Mouse (Mus musculus): ENCODE measurements around the gene Thoc2. TPM values are rescaled to one million over a fixed set of nuclear protein-coding genes. Genes with fewer than 3 reads are reported as not detected.
A peak's percentile ranks its signal among the peaks of the same experiment; 100 is the strongest.
"Not testable (repeated sequence)": the region's sequence is repeated elsewhere in the genome, so short reads cannot be mapped to it uniquely, and the experiment has no call there.

The Thoc2 gene
- 100 to 1,000 TPM; 148 to 180 TPM for polyA plus RNA-seq (2017; shearing (Covaris generic))

DNA sequence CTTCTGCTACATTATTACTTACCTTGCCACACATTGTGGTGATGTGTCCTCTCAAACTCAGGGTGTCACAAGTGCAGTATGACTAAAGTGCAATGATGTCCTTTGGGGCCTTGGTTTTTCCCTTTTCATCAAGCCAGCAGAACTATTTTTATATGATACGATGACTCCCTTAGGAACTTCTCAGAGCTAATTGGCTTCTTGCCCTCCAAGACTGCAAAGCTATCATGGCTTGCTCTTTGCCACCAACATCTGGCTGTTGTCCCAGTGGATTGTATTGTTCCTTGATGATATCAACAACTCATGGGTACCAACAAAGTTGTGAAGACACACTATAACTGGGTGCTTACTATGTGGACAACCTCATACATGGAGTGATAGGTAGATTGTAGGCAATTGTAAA lies at the start of gene Thoc2:
TSS of gene Thoc2 (minus strand) at position 101 of the 400 bp plus-strand sequence.
- no peak for ATAC-seq

DNA sequence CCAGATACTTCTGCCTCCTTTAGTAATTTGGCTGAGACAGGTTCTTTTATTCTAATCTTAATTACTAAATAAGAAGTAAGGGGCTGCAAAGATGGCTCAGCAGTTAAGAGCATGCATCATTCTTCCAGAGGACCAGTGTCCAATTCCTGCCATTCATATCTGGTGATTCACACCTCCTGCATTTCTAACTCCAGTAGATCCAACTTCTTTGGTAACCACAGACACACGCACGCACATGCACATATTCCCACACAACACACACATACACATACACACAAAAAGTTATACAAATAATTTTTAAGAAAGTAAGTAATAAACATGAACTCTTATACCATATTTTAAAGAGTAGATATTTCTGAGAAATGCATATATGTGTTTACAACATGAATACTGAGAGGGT lies 49.6 kb upstream of the Thoc2 start:
- no peak for ATAC-seq

DNA sequence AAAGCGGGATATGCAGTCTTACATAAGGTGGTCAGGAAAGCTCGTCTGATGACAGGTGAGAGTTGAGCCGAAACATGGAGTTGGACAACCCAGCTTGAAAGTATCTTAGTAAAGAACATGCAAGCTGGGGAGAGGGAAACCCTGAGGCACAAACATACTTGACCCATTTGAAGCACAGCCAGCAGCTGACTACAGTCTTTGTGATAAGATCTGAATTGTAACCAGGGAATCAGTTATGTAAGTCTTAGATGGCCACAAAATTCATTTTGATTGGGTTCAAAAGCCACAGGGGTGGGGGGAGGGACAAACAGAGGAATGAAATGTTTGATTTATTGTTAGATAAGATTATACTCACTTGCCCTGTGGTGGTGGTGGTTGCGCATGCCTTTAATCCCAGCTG lies 48.9 kb upstream of the Thoc2 start:
- ATAC-seq = no peak

DNA sequence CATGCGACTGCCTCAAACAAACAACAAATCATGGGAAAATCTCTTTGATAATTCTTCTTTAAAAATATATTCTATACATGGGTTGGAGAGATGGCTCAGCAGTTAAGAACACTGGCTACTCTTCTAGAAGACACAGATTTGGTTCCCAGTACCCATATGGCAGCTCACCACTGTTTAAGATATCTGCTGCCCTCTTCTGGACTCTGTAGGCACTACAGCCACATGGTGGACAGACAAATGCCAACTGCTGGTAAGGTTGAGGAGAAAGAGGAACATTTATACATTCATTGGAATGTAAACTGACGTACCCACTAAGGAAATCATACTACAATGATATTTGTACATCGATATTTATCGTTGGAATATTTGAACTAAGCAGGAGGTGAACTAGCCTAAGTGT lies 36.7 kb upstream of the Thoc2 start:
- no peak for ATAC-seq

DNA sequence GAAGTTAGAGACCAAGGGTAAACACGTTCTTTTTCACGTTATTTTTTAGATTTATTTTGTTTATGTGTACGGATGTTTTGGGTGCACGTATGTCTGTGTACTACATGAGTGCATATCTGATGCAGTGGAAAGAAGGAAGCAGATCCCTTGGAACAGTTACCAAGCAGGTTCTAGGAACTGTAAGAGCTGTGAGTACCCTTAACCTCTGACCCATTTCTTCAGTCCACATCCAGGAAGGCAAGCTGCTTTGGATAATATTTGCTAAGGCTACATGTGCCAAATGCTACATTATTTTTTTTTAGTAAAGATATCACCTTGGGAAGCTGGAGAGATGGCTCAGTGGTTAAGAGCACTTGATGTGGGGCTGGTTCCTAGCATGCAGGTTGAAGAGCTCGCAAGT lies 21.4 kb upstream of the Thoc2 start:
- no peak for ATAC-seq

DNA sequence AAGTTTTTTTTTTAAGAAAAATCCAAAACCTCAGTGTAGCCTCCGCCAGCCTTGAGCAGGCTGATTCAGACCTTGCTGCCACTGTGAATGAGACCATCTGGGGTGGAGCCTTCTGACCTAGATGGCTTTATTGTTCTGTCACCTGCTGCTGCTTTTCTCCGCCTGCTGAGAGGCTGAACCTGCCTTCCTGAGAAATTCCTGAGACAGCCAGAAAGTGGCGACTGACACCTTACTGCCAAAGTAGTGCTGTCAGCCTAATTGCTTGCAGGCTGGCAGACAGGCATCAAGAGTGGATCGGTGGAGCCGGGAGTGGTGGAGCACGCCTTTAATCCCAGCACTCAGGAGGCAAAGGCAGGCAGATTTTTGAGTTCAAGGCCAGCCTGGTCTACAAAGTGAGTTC lies 11.3 kb upstream of the Thoc2 start:
- not testable (repeated sequence) for ATAC-seq

DNA sequence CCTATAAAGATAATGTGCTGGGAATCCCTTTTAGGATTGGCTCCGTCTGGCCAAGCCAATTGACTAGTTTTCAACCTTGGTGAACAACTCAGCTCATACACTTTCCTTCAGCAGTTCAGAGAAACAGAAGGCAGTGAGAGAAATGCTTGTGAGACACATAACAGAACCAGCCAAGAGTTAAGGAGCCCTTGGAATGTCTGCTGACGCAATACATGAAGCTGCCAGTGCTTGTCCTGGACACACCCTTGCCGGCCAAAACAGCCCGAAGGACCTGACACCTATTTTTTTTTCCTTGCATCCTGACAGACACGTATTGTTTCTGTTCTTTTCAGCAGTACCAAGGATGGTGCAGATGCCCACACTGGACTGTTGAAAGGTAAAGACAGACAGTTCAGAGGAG lies 4.2 kb upstream of the Thoc2 start:
- no peak for ATAC-seq

DNA sequence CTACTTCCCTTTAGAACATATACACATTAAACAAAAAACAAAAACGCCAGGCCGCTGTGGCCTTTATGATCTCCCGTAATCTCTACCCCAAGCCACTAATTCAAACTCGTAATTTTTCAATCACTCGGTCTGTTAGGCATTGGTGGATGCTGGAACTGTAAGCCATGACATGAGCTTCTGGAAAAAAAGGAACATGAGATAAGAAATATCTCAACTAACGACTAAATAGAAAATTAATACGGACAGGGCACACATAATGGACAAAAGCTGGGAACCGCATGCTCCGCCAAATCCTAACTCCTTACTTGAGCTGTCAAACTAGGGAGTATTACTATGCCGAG lies 8.4 kb downstream of the Thoc2 start:
- ATAC-seq = no peak

DNA sequence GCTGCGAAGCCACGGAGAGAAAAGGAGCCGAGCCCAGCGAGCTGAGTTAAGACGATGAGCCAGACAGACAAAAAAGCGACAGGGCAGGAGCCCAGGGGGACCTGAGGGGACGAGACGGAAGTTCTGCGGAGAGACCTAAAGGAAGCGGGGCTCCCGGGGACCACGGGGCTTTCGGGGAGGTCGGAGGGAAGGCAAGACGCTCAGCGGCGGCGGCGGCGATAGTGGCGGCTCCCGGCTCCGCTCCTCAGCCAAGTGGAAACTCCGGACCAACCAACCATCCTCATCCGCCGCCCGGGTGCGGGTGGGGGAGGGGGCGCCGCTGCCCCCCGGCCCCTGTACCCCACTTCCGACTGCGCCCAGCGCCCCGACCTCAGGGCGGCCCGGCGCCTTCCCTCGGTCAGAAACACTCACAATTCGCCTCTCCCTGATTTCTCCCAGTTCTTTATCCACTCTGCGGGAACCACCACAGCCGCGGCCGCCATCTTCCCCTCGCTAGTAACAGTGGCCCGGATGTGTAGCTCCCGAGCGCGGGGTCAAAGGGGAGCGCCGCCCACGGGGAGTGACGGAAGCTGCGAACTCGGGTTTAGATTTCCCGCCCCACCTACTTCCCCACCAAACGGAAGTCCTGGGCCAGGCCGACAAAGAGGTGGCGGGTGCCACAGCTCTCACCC lies 8.9 kb downstream of the Thoc2 start:
- ATAC-seq = peak; percentile 96

DNA sequence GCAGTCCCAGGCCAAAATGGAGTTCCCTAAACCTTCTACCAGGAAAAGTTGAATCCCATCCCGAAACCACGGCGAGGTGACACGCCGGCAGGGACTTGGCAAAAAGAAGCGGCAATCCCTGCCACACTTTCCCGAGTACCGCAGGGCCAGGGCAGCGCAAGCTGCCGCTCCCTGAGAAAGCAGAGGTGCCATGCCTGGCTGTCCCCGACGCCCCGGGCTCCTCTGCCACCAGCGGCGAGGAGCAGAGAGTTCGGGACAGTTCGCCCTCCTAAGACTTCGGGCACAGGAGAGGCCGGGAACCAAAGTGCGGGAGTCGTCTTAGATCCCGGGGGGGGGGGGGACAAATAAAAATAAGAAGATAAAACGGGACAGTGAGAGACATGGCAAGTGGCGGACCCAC lies 9.5 kb downstream of the Thoc2 start:
- no peak for ATAC-seq

DNA sequence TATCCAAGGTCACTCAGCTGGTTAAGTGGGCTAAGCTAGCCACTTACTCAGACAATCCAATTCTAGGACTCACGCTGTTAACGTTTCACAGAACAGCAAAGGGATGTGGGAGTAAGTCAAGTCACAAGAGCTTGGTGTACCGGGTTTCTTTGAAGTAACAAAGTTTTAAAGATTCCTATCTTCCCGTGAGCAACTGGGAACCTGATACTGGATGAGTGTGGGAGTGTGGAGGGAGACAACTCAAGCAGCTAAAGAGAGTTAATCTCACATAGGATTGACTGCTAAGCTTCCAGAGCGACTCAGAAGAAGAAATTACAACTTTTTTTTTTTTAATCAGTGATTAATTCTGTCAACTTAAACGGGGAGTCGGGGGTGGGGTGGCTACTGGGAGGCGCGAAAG lies 10.0 kb downstream of the Thoc2 start:
- ATAC-seq = no peak

DNA sequence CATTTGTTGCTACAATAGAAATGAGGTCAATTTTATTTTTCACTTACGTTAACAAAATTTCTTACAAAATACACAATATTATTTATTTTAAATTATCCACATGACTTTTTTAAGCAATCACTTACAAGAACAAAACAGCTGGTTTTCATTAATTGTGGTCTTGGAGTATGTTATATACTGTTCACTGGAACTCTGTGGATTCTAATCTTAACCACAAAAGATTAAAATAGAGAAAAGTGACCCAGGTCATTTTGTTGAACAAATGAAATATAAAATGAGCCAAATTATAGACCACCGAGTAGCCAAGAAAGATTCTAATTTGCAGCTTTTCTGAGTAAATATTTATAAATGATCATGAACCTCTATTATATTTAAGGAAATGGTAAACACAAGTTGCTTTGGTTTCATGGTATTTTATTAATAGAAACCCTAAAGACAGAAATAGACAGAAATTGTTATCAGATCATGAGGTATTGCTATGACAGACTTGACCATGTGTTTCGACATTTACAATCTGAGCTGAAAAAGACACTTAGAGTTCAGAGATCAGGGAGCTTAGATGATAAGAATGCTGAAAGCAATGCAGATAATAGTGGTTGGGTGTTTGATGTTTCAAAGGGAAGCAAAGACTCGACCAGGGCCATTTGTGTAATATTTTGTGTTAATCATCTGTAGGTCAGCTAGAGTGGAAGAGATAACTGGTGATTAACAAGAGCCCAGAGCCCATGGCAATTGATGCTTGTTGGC lies 35.5 kb downstream of the Thoc2 start:
- no peak for ATAC-seq

DNA sequence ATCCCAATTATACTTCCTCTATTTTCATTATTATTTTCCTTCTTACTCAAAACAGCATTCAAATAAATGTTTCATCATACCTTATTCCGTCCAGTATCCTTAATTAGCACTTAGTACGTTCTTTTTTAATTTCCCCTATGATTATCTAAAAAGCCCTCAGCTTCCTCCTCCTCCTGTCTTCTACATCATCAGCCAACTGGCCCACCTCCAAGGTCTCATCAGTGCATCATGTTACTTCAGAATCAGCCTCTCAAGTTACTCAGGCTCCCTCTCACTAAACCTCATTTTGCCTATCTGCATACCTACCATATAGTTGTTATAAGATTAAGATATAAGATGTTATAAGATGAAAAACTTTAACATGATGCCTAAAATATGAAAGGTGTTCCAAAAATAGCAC lies 43.9 kb downstream of the Thoc2 start:
- no peak for ATAC-seq

DNA sequence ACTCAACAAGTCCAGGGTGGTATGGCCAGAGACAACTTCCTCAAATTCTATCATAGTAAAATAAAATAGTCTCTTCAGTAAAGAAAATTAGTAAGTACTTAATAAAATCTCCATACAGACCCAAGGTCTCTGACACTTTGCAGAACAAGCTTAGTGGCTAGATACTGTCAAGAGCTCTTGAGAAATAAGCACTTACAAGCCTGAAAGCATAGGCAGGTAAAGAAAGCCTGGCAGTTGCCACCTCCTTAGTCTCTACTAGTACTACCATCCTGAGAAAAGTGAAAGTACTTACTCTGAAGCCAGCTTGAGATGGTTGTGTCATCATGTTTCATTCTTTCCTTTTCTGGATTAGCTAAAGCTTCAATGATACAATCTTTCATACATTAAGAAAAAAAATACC lies 82.7 kb downstream of the Thoc2 start:
- no peak for ATAC-seq

DNA sequence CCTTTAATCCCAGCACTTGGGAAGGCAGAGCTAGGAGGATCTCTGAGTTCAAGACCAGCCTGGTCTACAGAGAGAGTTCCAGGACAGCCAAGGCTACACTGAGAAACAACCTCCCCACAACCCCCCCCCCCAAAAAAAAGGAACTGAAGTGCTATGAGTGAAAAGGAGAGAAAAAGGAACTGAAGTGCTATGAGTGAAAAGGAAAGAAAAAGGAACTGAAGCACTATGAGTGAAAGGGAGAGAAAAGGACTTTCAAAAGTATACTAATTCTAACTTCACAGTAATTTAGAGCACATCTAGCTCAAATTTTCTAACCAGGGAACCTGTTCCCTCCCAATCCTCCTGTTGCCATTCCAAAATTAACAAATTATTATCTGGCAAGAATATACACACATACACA lies 114.9 kb downstream of the Thoc2 start:
- ATAC-seq = no peak

DNA sequence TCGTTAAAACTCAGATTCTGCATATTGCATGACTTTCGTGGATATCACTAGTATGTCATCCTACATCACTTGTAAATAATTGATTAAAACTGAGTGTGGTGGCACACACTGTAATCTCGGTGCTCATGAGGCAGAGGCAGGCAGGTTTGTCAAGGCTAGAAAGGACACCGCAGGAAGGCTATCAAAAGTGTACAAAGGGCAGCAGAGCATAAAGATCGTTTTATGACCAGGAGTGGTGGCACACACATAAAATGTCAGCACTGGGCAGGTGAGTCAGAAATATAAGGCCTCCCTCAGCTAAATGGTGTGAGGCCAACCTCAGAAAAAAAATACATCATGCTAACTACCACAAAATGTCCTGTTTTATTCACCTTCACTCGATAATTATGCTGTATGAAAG lies 127.2 kb downstream of the Thoc2 start:
- no peak for ATAC-seq

Other genes starting within 250 kb of the Thoc2 start
- gene Xiap, start 139.0 kb upstream of the Thoc2 start, polyA plus RNA-seq (2017; shearing (Covaris generic)) = 10 to 100 TPM; 18.7 to 24.9 TPM
- gene Stag2, start 228.6 kb upstream of the Thoc2 start, polyA plus RNA-seq (2017; shearing (Covaris generic)) = 10 to 100 TPM; 86.9 to 92.7 TPM